Mouse (Mus musculus): ENCODE measurements around the gene Apoa4. TPM values are rescaled to one million over a fixed set of nuclear protein-coding genes. Genes with fewer than 3 reads are reported as not detected.

The Apoa4 gene
- polyA plus RNA-seq (2017; shearing (Covaris generic)): not detected

DNA sequence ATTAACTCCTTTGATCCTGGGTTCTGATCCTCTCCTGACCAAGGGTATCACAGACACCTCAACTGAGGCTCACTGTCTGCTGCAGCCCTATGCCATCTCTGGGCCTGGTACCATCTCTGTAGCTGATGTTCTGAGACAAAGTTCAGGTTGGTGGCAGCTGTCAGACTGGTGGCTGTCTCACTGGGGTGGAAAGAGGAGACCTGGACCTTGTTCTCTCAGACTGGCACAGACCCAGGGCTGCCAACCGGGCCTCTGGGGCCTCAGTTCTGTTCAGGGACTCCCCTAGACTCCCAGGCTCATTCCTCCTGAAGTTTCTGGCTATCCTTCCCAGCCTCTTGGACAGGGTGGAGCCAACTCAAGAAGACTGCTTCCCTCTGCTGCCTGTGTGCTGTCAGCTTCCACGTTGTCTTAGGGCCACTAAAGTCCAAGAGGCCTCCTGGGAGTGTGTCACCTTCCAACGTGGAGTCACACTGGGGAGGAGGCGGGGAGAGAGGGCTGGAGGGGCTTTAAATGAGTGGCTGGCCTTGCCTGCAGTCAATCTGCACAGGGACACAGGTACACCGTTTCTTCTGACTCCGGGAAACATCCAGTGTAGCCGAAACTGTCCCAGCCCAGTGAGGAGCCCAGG is at the start of gene Apoa4:
Apoa4 (plus strand) TSS at position 171 of the 628 bp plus-strand sequence.
- ATAC-seq: no peak

- no peak for ATAC-seq
Measured at GRCm38 (mm10) chr9:46191234-46191633, 49.3 kb upstream of the Apoa4 start.

DNA sequence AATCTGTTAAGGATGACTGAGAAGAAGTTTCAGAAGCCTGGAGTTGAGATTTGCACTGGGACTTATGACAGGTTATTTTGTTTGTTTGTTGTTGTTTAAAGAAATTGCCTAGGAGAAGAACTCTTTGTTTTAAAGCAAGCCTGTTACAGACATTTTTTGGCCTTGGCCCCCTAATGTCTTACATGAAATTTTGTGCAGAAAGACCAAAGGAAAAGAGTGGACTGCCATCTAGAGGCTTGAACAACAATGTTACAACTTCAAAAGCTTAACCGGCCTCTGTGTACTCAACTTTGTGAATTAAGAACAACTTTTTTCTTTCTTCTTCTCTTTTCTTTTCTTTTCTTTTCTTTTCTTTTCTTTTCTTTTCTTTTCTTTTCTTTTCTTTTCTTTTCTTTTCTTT is 48.9 kb upstream of the Apoa4 start:
- ATAC-seq: peak; percentile 72

DNA sequence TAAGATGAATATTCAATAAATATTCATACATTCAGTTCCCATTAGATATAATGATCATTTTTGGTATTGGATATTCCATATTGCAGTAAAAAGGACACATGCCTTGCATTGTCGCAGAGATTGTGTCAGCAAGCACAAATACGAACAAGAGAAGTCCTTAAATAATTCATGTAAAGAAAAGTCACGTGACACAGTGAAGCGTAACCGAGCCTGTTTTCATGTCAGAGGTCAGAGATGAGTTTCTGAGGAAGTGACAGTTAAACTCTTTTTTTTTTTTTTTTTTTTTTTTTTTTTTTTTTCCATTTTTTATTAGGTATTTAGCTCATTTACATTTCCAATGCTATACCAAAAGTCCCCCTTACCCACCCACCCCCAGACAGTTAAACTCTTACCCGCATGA is 47.9 kb upstream of the Apoa4 start:
- ATAC-seq: no peak

DNA sequence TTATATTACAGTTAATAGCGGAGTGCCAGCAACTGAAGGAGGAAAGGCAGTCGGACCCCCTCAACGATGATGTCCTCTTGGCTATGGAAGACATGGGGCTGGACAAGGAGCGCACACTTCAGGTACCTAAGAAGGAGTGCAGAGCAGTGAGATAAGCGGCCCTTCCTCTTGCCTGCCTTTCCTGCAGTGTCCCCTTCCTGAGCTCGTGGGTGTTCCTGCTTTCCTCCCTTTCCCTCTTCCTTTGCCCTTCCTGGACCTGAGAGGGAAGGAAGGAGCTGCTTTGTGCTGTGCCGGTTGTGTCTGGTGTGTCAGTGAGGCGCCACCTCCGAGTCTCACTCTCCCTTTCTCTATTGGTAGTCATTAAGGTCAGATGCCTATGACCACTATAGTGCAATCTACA is 45.7 kb upstream of the Apoa4 start:
- no peak for ATAC-seq

DNA sequence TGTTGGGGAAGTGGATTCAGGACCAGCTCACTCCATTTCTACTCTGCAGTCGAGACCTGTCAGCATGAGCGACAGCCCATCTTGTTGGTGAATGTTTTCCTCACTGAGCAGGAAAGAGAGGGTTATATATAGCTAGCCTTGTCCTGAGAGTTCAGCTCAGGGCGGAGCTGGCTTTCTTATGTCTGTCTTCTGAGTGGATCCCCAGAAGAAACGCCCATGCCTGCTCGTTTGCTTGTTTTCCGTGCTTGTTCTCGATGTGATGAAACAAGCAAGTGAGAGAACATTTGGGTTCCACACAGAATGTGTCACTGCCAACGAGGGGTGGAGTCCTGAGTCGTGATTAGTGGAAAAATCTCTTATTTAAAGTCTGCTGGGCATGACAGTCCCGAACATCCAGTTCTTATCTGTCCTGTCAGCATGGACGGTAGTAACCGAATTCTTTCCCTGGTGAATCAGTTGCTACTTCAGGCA is 43.8 kb upstream of the Apoa4 start:
- ATAC-seq: no peak

- no peak for ATAC-seq
Measured at GRCm38 (mm10) chr9:46198461-46198860, 42.0 kb upstream of the Apoa4 start.

DNA sequence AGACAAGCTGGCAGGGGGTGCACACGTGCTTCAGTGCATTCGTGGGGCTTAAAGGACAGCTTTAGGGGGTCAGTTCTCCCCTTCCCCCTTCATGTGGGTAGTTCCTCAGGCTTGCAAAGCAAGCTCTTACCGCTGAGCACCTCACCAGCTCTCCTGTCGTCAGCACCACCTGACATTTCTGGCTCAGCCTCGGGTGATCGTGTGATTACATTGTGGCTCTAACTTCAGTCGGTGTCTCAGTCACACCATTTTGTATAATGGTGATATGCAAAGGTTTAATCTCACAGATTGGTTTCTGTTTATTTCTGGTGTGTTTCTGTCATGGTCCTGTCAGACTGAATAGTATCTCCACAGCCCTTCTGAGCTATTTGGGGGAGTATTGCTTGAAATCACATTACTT is 41.6 kb upstream of the Apoa4 start:
- no peak for ATAC-seq

- no peak for ATAC-seq
Measured at GRCm38 (mm10) chr9:46199609-46200008, 40.9 kb upstream of the Apoa4 start.

DNA sequence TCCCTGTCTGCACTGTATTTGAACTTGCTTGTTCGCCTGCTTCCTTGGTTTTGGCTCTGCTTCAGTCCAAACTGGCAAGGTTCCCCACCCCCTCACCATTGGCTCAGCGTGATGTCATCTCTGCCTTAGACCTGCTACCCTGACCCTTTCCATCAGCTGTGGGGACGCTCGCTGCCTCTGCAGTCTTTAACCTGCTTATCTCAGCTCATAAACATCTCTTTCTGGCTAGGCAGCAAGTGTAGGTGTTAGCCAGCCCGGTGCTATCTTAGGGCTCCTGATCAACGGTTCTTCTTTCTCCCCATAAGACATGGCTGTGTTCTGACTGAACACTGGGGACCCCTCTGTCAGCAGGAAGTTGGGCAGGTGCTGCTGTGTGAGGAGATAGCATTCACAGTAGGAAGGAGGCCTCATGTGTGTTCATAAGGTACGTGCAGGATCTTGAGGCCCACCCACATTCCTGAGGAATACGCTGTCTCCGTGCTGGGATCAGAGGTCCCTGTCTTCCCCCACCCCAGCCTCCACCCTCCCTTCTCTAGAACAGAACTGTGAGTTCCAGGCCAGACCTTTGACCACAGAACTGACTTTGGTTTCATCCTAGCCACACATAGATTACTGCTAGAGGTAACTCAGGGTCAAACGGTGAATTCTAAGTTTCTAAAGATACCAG is 33.5 kb upstream of the Apoa4 start:
- no peak for ATAC-seq

DNA sequence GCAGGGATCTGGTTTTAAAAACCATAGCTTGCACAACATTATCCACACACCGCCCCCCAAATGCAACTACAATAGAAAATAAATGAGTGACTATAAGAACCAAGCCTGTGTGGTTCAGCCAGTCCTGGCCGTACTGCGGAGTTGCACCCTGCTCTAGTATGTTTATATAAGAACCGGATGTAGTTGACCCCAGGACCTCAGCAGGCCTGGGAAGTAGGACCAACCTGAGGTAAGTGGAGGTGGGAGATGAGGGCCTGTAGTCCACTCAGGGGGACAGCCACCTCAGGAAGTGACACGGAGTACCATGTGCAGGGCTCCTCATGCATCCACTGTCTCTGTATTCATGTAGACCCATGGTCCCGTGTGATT is 33.0 kb upstream of the Apoa4 start:
- no peak for ATAC-seq

- no peak for ATAC-seq
Measured at GRCm38 (mm10) chr9:46208401-46208974, 32.0 kb upstream of the Apoa4 start.

DNA sequence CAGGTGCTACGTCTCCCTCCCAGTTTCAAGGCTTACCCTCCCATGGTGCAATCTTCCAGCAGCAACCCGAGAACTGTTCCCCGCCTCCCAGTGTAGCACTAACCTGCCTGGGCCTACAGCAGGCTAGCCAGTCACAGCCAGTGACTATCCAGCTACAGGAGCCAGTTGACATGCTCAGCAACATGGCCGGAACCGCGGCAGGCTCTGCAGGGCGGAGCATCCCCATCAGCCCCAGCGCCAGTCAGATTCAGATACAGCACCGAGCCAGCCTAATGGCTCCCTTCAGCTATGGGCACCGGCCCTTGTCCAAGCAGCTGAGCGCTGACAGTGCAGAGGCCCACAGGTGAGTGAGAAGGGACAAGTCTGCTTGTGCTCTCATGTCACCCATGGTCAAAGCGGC is 30.0 kb upstream of the Apoa4 start:
- no peak for ATAC-seq

GRCm38 (mm10) chr9:46214276-46214675 is 26.2 kb upstream of the Apoa4 start:
- ATAC-seq: no peak

DNA sequence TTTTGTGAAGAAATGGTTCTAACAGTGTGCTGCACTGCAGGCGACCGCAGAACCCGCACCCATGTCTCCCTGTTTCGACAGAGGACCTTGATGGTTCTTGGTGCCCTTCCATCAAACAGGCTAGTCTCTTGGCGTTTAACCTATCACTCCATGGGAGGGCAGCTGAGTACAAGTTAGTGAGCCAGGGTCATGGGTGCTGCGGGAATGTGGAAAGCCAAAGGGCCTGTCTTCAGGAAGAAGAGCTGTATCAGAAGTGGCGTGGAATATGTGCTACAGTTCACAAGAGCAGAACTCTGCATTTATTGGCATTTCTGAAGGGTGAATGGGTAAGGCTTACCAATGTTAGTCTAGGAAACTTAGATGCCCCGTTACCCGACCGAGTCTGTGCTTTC is 25.6 kb upstream of the Apoa4 start:
- ATAC-seq: no peak

GRCm38 (mm10) chr9:46215338-46216322 is 24.9 kb upstream of the Apoa4 start:
- no peak for ATAC-seq

DNA sequence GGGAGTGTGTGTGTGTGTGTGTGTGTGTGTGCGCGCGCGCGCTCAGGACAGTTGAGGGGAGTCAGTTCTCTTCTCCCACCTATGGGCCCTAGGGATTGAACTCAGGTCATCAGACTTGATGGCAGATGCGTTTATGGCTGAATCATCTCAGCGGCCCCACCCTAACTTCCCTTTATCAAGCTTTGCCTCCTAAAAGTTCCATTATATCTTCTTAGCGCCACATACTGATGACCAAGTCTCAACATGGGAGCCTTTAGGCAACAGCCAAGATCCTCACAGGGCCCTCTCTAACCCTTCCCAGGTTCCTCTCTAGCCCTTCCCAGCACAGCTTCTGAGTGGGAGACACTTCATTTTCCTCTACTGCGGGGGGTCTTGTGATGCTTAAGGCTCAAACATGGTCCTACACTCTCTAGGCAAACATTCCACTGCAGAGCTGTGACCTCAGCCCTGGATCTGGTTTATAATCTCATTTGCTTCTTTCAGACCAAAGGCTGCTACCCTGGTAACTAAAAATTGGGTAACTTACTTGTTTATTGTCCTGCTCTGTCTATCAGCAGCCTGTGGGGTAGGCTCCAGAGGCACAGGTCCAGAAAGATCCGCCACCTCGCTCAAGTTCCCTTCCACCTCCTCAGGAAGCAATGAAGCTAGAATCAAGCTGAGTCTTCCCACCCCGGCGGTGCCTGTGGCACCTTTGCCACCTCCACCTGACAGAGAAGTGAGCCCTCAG is 23.6 kb upstream of the Apoa4 start:
- ATAC-seq: no peak

- no peak for ATAC-seq
Measured at GRCm38 (mm10) chr9:46218176-46218575, 22.3 kb upstream of the Apoa4 start.

DNA sequence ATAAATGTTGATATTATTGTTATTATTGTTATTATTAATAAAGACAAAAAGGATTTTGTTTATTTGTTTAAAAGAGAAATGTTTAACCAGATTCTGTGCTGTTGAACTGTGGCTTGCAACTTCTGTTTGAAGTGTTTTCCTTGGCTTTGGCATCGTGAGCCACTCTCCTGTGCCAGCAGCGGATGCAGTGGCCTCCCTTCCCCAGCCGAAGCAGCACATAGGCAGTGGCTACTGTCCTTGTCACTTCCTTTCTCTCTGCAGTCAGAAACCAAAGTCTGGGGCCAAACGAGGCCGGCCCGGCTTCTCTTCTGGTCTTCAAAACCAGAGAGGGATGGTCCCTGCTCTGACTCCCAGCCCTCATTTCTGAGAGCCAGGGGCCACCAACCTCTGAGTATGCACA is 17.4 kb upstream of the Apoa4 start:
- no peak for ATAC-seq

GRCm38 (mm10) chr9:46224101-46224500 is 16.4 kb upstream of the Apoa4 start:
- ATAC-seq: no peak

- no peak for ATAC-seq
Measured at GRCm38 (mm10) chr9:46224945-46225660, 15.4 kb upstream of the Apoa4 start.
